Mouse (Mus musculus): ENCODE results near the gene Frzb. TPM values are rescaled to one million over a fixed set of nuclear protein-coding genes. Genes with fewer than 3 reads are reported as not detected.

The Frzb gene
- polyA plus RNA-seq, 1 experiment from 2014 or later: 2.9 TPM

- H3K36me3 ChIP-seq (ENCODE audit: control insufficient read depth, insufficient read depth, low read length): no peaks in the 10 kb centered on the region
- no peak overlapping the region for H3K27ac ChIP-seq (ENCODE audit: low read depth, low read length)
- ATAC-seq (no peak), DNase-seq (ENCODE audit: low spot score) (no peak)
- no peak overlapping the region for H3K4me2 ChIP-seq (ENCODE audit: low read length)
- H3K4me3 ChIP-seq (ENCODE audit: low read depth, low read length): no peak overlapping the region
- H3K4me1 ChIP-seq (ENCODE audit: control insufficient read depth, insufficient read depth, low read length): no peaks in the 10 kb centered on the region
- no peak overlapping the region for H3K9ac ChIP-seq (ENCODE audit: low read length)
- no peaks in the 10 kb centered on the region for H3K9me3 ChIP-seq (replicated peaks; ENCODE audit: control insufficient read depth, low read length)
- 77% methylated on average over 12 of the region's 12 CpGs for WGBS
- no peaks in the 10 kb centered on the region for H3K27me3 ChIP-seq (replicated peaks; ENCODE audit: control insufficient read depth, insufficient read depth, low read length)
Measured at GRCm38 (mm10) chr2:80409893-80410574, 37.4 kb downstream of the Frzb start.

- Histone ChIP-seq H3K4me3 (ENCODE audit: low read depth, low read length) (no peak overlapping the region), H3K27ac (ENCODE audit: low read depth, low read length) (no peak overlapping the region), H3K4me1 (ENCODE audit: control insufficient read depth, insufficient read depth, low read length) (no peaks in the 10 kb centered on the region), H3K9ac (ENCODE audit: low read length) (no peak overlapping the region), H3K4me2 (ENCODE audit: low read length) (no peak overlapping the region), H3K36me3 (ENCODE audit: control insufficient read depth, insufficient read depth, low read length) (no peaks in the 10 kb centered on the region), H3K27me3 (replicated peaks; ENCODE audit: control insufficient read depth, insufficient read depth, low read length) (peaks cover 12% of the 10 kb centered on the region), H3K9me3 (replicated peaks; ENCODE audit: control insufficient read depth, low read length) (no peaks in the 10 kb centered on the region)
- WGBS: 39% methylated on average over 5 of the region's 5 CpGs
- DNase-seq (ENCODE audit: low spot score) (no peak), ATAC-seq (no peak)
Measured at GRCm38 (mm10) chr2:80404770-80405169, 42.7 kb downstream of the Frzb start.

- Histone ChIP-seq H3K4me1 (ENCODE audit: control insufficient read depth, insufficient read depth, low read length) (peaks cover 10% of the 10 kb centered on the region), H3K9ac (ENCODE audit: low read length) (no peak overlapping the region), H3K4me2 (ENCODE audit: low read length) (no peak overlapping the region), H3K27ac (ENCODE audit: low read depth, low read length) (no peak overlapping the region), H3K27me3 (replicated peaks; ENCODE audit: control insufficient read depth, insufficient read depth, low read length) (peaks cover 15% of the 10 kb centered on the region), H3K4me3 (ENCODE audit: low read depth, low read length) (no peak overlapping the region), H3K9me3 (replicated peaks; ENCODE audit: control insufficient read depth, low read length) (no peaks in the 10 kb centered on the region), H3K36me3 (ENCODE audit: control insufficient read depth, insufficient read depth, low read length) (no peaks in the 10 kb centered on the region)
- DNase-seq (ENCODE audit: low spot score): peak; percentile 49
- WGBS: 0% methylated on average over 3 of the region's 3 CpGs
- peak; percentile 68 for ATAC-seq
Measured at GRCm38 (mm10) chr2:80398595-80399099, 48.8 kb downstream of the Frzb start.

GRCm38 (mm10) chr2:80396864-80397263, 50.6 kb downstream of the Frzb start:
- Histone ChIP-seq H3K4me2 (ENCODE audit: low read length) (no peak overlapping the region), H3K4me1 (ENCODE audit: control insufficient read depth, insufficient read depth, low read length) (peaks cover 10% of the 10 kb centered on the region), H3K4me3 (ENCODE audit: low read depth, low read length) (no peak overlapping the region), H3K9ac (ENCODE audit: low read length) (no peak overlapping the region), H3K27me3 (replicated peaks; ENCODE audit: control insufficient read depth, insufficient read depth, low read length) (peaks cover 15% of the 10 kb centered on the region), H3K36me3 (ENCODE audit: control insufficient read depth, insufficient read depth, low read length) (no peaks in the 10 kb centered on the region), H3K9me3 (replicated peaks; ENCODE audit: control insufficient read depth, low read length) (no peaks in the 10 kb centered on the region), H3K27ac (ENCODE audit: low read depth, low read length) (no peak overlapping the region)
- DNase-seq (ENCODE audit: low spot score): no peak
- ATAC-seq: no peak
- WGBS: 51% methylated on average over 3 of the region's 3 CpGs

GRCm38 (mm10) chr2:80396057-80396456, 51.4 kb downstream of the Frzb start:
- no peak overlapping the region for H3K9ac ChIP-seq (ENCODE audit: low read length)
- H3K4me2 ChIP-seq (ENCODE audit: low read length): no peak overlapping the region
- no peak overlapping the region for H3K4me3 ChIP-seq (ENCODE audit: low read depth, low read length)
- ATAC-seq (no peak), DNase-seq (ENCODE audit: low spot score) (no peak)
- H3K27me3 ChIP-seq (replicated peaks; ENCODE audit: control insufficient read depth, insufficient read depth, low read length): peaks cover 11% of the 10 kb centered on the region
- 21% methylated on average over 7 of the region's 7 CpGs for WGBS
- no peaks in the 10 kb centered on the region for H3K9me3 ChIP-seq (replicated peaks; ENCODE audit: control insufficient read depth, low read length)
- no peak overlapping the region for H3K27ac ChIP-seq (ENCODE audit: low read depth, low read length)
- peaks cover 10% of the 10 kb centered on the region for H3K4me1 ChIP-seq (ENCODE audit: control insufficient read depth, insufficient read depth, low read length)
- no peaks in the 10 kb centered on the region for H3K36me3 ChIP-seq (ENCODE audit: control insufficient read depth, insufficient read depth, low read length)

- no peaks in the 10 kb centered on the region for H3K9me3 ChIP-seq (replicated peaks; ENCODE audit: control insufficient read depth, low read length)
- H3K27me3 ChIP-seq (replicated peaks; ENCODE audit: control insufficient read depth, insufficient read depth, low read length): no peaks in the 10 kb centered on the region
- no peaks in the 10 kb centered on the region for H3K4me1 ChIP-seq (ENCODE audit: control insufficient read depth, insufficient read depth, low read length)
- DNase-seq (ENCODE audit: low spot score): no peak
- no peak for ATAC-seq
- no peak overlapping the region for H3K9ac ChIP-seq (ENCODE audit: low read length)
- no peak overlapping the region for H3K27ac ChIP-seq (ENCODE audit: low read depth, low read length)
- 92% methylated on average over 3 of the region's 3 CpGs for WGBS
- H3K4me3 ChIP-seq (ENCODE audit: low read depth, low read length): no peak overlapping the region
- H3K36me3 ChIP-seq (ENCODE audit: control insufficient read depth, insufficient read depth, low read length): no peaks in the 10 kb centered on the region
- H3K4me2 ChIP-seq (ENCODE audit: low read length): no peak overlapping the region
Measured at GRCm38 (mm10) chr2:80388341-80388740, 59.1 kb downstream of the Frzb start.

GRCm38 (mm10) chr2:80387668-80388067, 59.8 kb downstream of the Frzb start:
- Histone ChIP-seq H3K4me1 (ENCODE audit: control insufficient read depth, insufficient read depth, low read length) (no peaks in the 10 kb centered on the region), H3K9ac (ENCODE audit: low read length) (no peak overlapping the region)
- WGBS: 82% methylated on average over 9 of the region's 9 CpGs

GRCm38 (mm10) chr2:80386255-80386654, 61.2 kb downstream of the Frzb start:
- no peak overlapping the region for H3K9ac ChIP-seq (ENCODE audit: low read length)
- no peaks in the 10 kb centered on the region for H3K27me3 ChIP-seq (replicated peaks; ENCODE audit: control insufficient read depth, insufficient read depth, low read length)
- H3K36me3 ChIP-seq (ENCODE audit: control insufficient read depth, insufficient read depth, low read length): no peaks in the 10 kb centered on the region
- WGBS: 91% methylated on average over 2 of the region's 2 CpGs
- H3K4me1 ChIP-seq (ENCODE audit: control insufficient read depth, insufficient read depth, low read length): no peaks in the 10 kb centered on the region
- ATAC-seq: no peak
- no peaks in the 10 kb centered on the region for H3K9me3 ChIP-seq (replicated peaks; ENCODE audit: control insufficient read depth, low read length)
- no peak overlapping the region for H3K4me3 ChIP-seq (ENCODE audit: low read depth, low read length)
- no peak overlapping the region for H3K4me2 ChIP-seq (ENCODE audit: low read length)
- H3K27ac ChIP-seq (ENCODE audit: low read depth, low read length): no peak overlapping the region
- no peak for DNase-seq (ENCODE audit: low spot score)

More at GRCm38 (mm10) chr2:80387668-80388067, 59.8 kb downstream of the Frzb start:
- ATAC-seq: no peak
- H3K4me3 ChIP-seq (ENCODE audit: low read depth, low read length): no peak overlapping the region
- no peaks in the 10 kb centered on the region for H3K36me3 ChIP-seq (ENCODE audit: control insufficient read depth, insufficient read depth, low read length)
- no peaks in the 10 kb centered on the region for H3K9me3 ChIP-seq (replicated peaks; ENCODE audit: control insufficient read depth, low read length)
- H3K27ac ChIP-seq (ENCODE audit: low read depth, low read length): no peak overlapping the region
- H3K27me3 ChIP-seq (replicated peaks; ENCODE audit: control insufficient read depth, insufficient read depth, low read length): no peaks in the 10 kb centered on the region
- H3K4me2 ChIP-seq (ENCODE audit: low read length): no peak overlapping the region
- no peak for DNase-seq (ENCODE audit: low spot score)

GRCm38 (mm10) chr2:80384447-80384846, 63.0 kb downstream of the Frzb start:
- H3K27ac ChIP-seq (ENCODE audit: low read depth, low read length): no peak overlapping the region
- 87% methylated on average over 4 of the region's 4 CpGs for WGBS
- no peak overlapping the region for H3K9ac ChIP-seq (ENCODE audit: low read length)
- no peaks in the 10 kb centered on the region for H3K36me3 ChIP-seq (ENCODE audit: control insufficient read depth, insufficient read depth, low read length)
- no peak for ATAC-seq
- no peaks in the 10 kb centered on the region for H3K4me1 ChIP-seq (ENCODE audit: control insufficient read depth, insufficient read depth, low read length)
- no peaks in the 10 kb centered on the region for H3K27me3 ChIP-seq (replicated peaks; ENCODE audit: control insufficient read depth, insufficient read depth, low read length)
- H3K4me2 ChIP-seq (ENCODE audit: low read length): no peak overlapping the region
- no peaks in the 10 kb centered on the region for H3K9me3 ChIP-seq (replicated peaks; ENCODE audit: control insufficient read depth, low read length)
- no peak for DNase-seq (ENCODE audit: low spot score)
- H3K4me3 ChIP-seq (ENCODE audit: low read depth, low read length): no peak overlapping the region

Measured in forebrain, embryonic 14.5 days (tissue).